Mouse (Mus musculus): ENCODE measurements around the gene Ptpn21. TPM values are rescaled to one million over a fixed set of nuclear protein-coding genes. Genes with fewer than 3 reads are reported as not detected.

Gene Ptpn21
- total RNA-seq, 1 experiment from 2014 or later: 3.4 TPM

DNA sequence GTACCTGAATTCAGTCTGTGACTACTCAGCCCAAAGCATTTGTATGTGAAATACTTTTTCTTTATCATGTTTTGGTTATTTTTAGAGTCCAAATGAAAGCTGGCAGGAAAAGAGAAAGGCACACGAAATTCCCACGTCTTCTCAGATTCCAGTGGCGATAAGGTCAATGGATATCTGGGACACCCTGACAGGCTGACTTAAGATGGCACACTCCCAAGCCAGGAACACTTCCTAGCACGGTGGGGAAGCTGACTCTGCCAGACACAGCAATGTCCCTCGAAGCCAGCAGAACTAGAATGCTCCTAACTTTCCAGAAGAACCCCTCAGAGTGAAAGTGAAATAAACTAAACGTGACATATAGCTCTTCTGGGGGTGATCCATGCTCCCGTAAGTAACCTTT is 10.0 kb downstream of the Ptpn21 start:
- ATAC-seq (ENCODE audit: extremely low read depth, insufficient number of reproducible peaks, low FRiP score, poor library complexity, severe bottlenecking): no peak

DNA sequence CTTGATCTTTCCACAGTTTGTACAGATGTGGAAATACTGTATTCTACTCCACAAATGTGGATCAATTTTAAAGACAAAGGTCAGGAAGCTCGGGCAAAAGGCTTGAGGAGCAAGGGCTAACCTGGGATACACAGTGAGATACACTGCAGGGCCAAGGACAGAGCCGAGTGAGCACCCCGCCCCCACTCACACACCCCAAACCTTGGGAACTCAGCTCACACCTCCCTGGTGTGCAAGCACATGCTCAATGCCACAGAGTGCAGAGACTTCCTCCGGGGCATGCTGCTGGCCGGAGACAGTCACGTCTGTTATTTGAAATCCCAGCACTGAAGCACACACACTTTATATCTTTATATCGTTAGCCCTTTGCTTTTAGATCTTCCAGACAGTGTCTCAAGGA is 11.1 kb downstream of the Ptpn21 start:
- ATAC-seq (ENCODE audit: extremely low read depth, insufficient number of reproducible peaks, low FRiP score, poor library complexity, severe bottlenecking): no peak

DNA sequence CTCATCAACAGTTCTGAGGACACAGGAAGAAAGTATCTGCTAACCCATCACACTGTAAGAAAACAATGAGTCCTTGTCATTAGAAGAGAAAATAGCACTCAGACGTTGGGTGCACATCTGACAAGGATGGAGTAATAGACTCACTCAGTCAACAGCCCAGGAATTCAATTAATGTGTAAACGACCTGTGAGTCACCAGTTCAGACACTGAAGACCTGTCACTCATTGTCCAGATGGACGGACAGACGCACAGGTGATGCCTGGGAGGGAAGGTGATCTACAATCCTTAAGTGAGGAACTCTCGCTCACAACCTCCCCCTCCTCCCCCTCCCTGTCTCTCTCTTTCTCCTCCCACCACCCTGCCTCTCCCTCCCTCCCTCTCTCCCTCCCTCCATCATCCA is 12.2 kb downstream of the Ptpn21 start:
- ATAC-seq (ENCODE audit: extremely low read depth, insufficient number of reproducible peaks, low FRiP score, poor library complexity, severe bottlenecking): no peak

DNA sequence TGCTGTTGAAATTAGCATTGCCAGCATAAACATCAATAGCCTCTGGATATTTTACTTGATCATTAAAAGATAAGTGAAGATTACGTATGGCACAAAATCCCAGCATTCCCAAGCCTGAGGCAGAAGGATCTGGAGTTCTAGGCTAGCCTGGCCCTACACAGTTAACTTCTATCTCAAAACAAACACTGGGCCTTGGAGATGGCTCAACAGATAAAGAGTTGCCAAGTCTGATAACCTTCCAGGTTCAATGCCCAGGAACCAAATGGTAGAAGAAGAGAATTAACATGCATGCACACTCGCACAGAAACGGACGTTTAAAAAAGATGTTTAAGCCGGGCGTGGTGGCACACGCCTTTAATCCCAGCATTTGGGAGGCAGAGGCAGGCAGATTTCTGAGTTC is 13.0 kb downstream of the Ptpn21 start:
- ATAC-seq (ENCODE audit: extremely low read depth, insufficient number of reproducible peaks, low FRiP score, poor library complexity, severe bottlenecking): no peak

- no peak for ATAC-seq (ENCODE audit: extremely low read depth, insufficient number of reproducible peaks, low FRiP score, poor library complexity, severe bottlenecking)
Measured at GRCm38 (mm10) chr12:98721030-98721429, 16.2 kb downstream of the Ptpn21 start.

DNA sequence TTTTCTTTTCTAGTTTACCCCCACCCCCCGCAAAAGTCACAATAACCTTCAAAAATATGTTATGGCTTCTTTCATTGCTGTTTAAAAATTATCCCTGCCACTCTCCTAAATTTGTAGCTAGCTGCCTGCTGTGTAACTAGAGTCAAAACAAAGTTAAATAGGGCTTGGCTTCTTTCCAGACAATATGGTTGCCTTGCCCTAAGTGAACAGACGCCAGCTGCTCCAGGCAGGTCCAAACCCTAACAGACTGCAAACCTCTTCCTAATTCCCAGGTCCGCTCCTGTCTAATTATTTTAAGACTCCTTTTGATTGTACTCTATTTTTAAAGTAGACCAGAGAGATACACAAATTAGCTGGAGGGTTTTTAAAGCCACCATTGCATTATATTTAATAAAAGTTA is 16.6 kb downstream of the Ptpn21 start:
- ATAC-seq (ENCODE audit: extremely low read depth, insufficient number of reproducible peaks, low FRiP score, poor library complexity, severe bottlenecking): no peak

DNA sequence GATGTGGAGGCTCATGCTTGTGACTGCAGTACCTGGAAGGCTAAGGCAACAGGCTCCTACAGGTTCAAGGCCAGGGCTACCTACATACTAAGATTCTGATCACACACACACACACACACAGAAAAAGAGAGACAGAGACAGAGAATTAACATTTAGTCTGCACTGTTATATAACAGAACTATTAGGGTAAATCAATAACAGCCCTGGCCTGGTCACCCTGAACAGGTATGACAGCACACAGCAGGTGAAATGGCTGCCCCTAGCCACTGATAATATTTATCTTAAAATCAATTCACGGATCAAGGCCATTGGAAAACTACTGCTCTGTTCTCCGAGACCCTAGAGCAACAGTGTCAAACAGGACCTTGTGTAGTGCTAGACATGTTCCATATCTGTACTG is 21.1 kb downstream of the Ptpn21 start:
- ATAC-seq (ENCODE audit: extremely low read depth, insufficient number of reproducible peaks, low FRiP score, poor library complexity, severe bottlenecking): no peak

GRCm38 (mm10) chr12:98714757-98715156 is 22.4 kb downstream of the Ptpn21 start:
- ATAC-seq (ENCODE audit: extremely low read depth, insufficient number of reproducible peaks, low FRiP score, poor library complexity, severe bottlenecking): no peak

DNA sequence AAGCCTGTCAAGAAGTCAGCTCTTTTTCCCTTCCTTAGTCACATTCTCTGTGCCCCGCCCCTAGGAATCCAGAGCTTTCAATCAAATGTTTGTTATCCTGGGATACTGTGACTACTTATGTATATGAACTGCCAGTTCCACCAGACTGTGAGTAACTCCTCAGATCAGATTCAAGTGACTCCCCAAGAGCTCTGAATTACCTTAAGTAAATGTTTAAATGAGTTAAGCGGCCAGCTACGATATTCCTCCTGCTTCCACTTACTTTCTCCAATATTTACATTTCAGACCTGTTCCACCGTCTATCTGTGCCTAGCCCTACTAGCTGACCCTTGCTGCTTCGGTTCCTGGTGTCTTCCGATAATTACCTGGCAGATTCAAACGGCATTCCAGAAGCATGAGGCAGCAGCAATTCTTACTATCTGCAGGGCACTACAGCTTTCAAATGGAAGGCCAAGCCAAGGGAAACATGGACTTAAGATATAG is 23.5 kb downstream of the Ptpn21 start:
- no peak for ATAC-seq (ENCODE audit: extremely low read depth, insufficient number of reproducible peaks, low FRiP score, poor library complexity, severe bottlenecking)

GRCm38 (mm10) chr12:98712819-98713218 is 24.4 kb downstream of the Ptpn21 start:
- no peak for ATAC-seq (ENCODE audit: extremely low read depth, insufficient number of reproducible peaks, low FRiP score, poor library complexity, severe bottlenecking)

DNA sequence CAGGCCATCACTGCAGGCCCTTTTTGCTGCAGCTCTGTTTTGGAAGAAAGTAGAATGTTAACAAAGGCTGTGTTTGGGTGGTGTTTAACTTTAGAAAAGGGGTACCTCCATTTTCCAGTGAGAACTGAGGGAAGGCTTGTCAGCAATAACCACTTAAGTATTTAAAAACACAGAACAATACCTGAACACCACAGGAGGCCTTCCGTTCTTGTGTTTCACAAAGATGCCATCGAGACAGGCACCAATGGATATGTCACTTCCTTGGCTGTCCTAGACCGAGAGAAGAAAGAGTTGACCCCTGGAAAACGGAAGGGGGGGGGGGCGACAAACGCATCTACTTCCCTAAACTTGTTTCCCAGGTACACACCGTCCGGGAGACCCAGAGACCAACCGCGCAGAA is 33.2 kb downstream of the Ptpn21 start:
- no peak for ATAC-seq (ENCODE audit: extremely low read depth, insufficient number of reproducible peaks, low FRiP score, poor library complexity, severe bottlenecking)

DNA sequence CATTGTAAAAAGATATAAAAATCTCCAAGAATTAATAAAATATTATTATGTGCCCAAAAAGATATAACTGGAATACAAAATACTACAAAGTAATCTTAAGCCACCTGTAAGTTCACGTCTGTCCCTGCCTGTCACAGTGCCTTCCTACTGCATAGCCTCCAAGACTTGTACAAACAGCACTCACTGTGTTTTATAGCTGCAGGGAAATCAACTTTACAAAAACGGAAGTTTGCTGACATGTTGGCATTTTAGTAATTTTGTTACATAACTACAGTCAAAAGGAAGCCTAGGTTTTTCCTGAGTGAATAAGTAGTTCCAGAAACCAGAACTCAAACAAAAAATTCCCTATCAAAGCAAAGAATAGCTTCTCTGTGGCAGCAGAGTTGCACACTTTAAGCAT is 33.7 kb downstream of the Ptpn21 start:
- ATAC-seq (ENCODE audit: extremely low read depth, insufficient number of reproducible peaks, low FRiP score, poor library complexity, severe bottlenecking): no peak

- ATAC-seq (ENCODE audit: extremely low read depth, insufficient number of reproducible peaks, low FRiP score, poor library complexity, severe bottlenecking): no peak
Measured at GRCm38 (mm10) chr12:98701564-98701963, 35.6 kb downstream of the Ptpn21 start.

DNA sequence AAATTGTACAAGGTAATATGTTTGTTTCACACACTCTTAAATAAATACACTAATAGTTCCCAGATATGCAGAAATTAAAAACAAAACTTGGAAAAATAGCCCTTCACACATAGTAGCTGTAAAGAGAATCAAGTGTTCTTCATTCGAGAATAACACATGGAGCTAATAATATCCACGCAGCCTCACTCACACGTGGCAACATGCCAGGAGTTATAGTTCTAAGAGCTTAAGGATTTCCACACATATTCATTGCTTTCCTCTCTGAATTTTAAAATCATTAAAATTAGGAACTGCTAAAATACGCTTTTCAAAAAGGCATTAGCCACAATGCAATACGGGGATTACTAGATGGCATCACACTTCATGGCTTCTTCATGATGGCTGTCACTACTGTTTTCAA is 40.0 kb downstream of the Ptpn21 start:
- no peak for ATAC-seq (ENCODE audit: extremely low read depth, insufficient number of reproducible peaks, low FRiP score, poor library complexity, severe bottlenecking)

GRCm38 (mm10) chr12:98690230-98690629 is 47.0 kb downstream of the Ptpn21 start:
- ATAC-seq (ENCODE audit: extremely low read depth, insufficient number of reproducible peaks, low FRiP score, poor library complexity, severe bottlenecking): no peak

DNA sequence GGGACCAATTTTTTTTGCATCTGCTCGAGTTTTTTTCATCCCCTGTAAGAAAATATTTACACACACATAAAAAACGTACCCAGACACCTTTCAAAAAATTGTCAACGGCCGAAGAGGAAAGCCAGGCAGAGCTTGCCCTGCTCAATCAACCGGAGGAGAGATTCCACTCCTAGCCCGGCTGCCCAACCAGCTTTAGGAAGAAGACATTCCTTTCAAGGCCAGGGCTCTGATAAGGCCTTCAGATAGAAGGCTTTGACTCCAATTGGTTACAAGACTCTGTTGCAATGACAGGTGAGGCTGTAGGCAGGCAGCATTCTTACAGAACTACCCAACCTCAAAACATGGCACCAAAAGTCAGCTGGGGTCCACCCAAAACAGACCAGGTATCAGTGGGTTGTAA is 53.6 kb downstream of the Ptpn21 start:
- no peak for ATAC-seq (ENCODE audit: extremely low read depth, insufficient number of reproducible peaks, low FRiP score, poor library complexity, severe bottlenecking)

- no peak for ATAC-seq (ENCODE audit: extremely low read depth, insufficient number of reproducible peaks, low FRiP score, poor library complexity, severe bottlenecking)
Measured at GRCm38 (mm10) chr12:98683171-98683570, 54.0 kb downstream of the Ptpn21 start.

DNA sequence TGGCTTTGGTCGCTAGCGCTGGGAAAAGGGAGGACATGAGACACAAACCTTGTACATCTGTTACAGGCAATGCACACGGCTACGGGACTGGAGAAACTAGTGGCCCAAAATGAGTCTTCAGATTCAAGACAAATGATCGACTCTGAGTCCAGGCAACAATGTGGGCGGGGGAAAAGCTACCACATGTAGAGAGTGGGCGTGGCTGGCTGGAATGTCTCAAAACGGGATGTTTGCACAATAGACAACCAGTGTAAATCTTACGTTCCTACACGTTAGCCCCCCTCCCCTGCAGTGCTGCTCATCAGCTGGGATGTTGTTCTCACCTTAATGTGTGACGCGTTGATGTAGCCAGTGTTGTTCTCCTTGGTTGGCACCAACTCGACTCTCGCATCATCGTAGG is 55.0 kb downstream of the Ptpn21 start:
- no peak for ATAC-seq (ENCODE audit: extremely low read depth, insufficient number of reproducible peaks, low FRiP score, poor library complexity, severe bottlenecking)

- no peak for ATAC-seq (ENCODE audit: extremely low read depth, insufficient number of reproducible peaks, low FRiP score, poor library complexity, severe bottlenecking)
Measured at GRCm38 (mm10) chr12:98679906-98680305, 57.3 kb downstream of the Ptpn21 start.

DNA sequence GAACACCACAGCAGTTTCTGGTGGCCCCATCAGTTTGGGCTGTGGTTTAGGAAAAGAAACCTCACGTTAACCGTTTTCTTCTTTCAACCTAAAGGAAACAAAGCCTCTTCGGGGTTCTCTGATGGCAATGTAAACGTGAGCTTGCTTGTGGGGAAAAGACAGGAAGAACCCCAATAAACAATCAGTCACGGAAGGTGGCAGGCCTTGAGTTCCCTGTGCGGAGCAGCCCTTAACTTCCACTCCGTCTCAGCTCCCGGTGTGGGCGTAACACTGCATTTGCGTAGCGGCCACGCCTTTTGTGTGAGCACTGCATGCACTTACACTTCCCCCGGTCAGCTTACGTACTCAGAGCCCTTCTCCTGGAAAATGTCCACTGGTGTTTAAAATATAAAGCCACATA is 59.9 kb downstream of the Ptpn21 start:
- ATAC-seq (ENCODE audit: extremely low read depth, insufficient number of reproducible peaks, low FRiP score, poor library complexity, severe bottlenecking): peak; percentile 27; the same call in 1 of the 2 replicates

DNA sequence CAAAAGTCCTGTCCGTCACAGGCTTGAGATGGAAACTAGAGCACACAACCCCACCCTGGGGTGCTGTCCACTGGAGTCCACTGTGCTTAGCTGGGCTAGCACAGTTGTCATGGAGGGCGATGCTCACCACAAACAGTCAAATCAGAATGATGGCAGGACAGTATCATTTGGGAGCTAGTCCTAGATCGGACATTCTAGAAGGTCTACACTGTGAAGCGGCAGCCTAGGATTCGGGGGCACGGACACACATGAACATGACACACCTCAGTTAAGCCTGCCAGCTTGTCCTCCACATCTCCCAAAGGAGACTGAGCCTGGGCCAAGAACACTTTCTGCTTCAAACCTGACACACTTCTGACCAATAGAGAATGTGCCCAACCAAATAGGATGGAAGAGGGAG is 60.3 kb downstream of the Ptpn21 start:
- ATAC-seq (ENCODE audit: extremely low read depth, insufficient number of reproducible peaks, low FRiP score, poor library complexity, severe bottlenecking): no peak
